In the genomic region with DNA sequence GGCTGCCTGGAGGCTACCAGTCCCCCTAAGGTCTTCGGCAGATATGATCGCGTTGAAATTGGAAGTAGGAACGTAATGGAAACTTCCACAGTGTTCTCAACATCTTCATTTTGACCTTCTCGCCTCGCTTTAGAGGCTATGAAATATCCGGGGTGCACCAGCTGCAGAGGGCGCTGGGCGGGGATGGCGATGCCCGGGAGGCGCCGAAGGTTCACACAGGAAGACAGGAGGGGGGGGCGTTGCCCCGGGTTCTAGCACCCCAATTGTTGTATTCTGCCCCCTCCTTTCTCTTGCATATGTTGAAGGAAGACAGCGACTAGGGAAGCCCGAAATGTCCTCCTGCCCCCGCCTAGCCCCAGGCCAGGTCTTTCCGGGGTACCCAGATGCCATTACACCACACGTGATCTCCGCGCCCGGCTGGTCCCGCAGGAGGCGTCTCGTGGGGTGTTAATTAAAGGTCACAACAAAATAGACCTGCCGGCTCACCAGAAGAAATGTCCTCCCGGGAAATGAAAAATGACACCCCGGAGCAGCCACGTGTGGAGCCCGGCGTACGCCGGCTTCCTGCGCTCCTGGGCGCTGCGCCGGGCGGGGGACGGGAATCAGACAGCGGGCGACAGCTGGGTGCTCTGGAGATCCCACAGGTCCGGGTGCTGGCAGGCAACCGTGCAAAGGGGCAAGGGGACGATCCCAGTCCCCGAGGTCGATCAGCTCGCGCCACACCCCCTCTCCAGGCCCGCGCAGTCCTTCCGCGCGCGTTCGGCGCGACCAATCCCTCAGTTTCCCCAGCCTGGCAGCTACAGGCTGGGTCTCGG, we compare ENCODE assay signal across 8 mouse cellular contexts. TPM values are rescaled to one million over a fixed set of nuclear protein-coding genes. Genes with fewer than 3 reads are reported as not detected.
A peak's percentile ranks its signal among the peaks of the same experiment; 100 is the strongest.
DNase-seq lines count a peak whose midpoint lies in the region; ATAC-seq and TF ChIP-seq lines count a peak whose summit lies in the region.

No protein-coding gene starts in this region.

- H3K9me3 ChIP-seq in forebrain, embryonic 12.5 days: no peaks in the 10 kb centered on the region
- no peaks in the 10 kb centered on the region for H3K9me3 ChIP-seq in heart, embryonic 15.5 days (replicated peaks)
- no peaks in the 10 kb centered on the region for H3K9me3 ChIP-seq in liver, embryonic 14.5 days (ENCODE audit: control insufficient read depth, low read length)
- H3K9me3 ChIP-seq in neural tube, embryonic 12.5 days: no peaks in the 10 kb centered on the region

- H3K4me1 ChIP-seq in forebrain, embryonic 12.5 days: peaks cover 30% of the 10 kb centered on the region
- peaks cover 40% of the 10 kb centered on the region for H3K4me1 ChIP-seq in heart, embryonic 15.5 days (replicated peaks)
- no peaks in the 10 kb centered on the region for H3K4me1 ChIP-seq in liver, embryonic 14.5 days (replicated peaks; ENCODE audit: control insufficient read depth in 2 of 2, insufficient read depth in 2 of 2, low read length in 1 of 2)
- peaks cover 32% of the 10 kb centered on the region for H3K4me1 ChIP-seq in neural tube, embryonic 12.5 days

- no peak for TF ChIP-seq EP300 in liver, embryonic 14.5 days (IDR thresholded peaks at IDR 0.05; ENCODE audit: low read depth)

- peak overlapping the region; percentile 99 for H3K4me2 ChIP-seq in forebrain, embryonic 12.5 days
- peak overlapping the region; percentile 95 for H3K4me2 ChIP-seq in heart, embryonic 15.5 days
- peak overlapping the region; percentile 68 for H3K4me2 ChIP-seq in liver, embryonic 14.5 days (ENCODE audit: low read depth)
- peak overlapping the region; percentile 100 for H3K4me2 ChIP-seq in neural tube, embryonic 12.5 days (replicated peaks)

- H3K27me3 ChIP-seq in forebrain, embryonic 12.5 days: peaks cover 53% of the 10 kb centered on the region
- H3K27me3 ChIP-seq in heart, embryonic 15.5 days: no peaks in the 10 kb centered on the region
- H3K27me3 ChIP-seq in liver, embryonic 14.5 days (ENCODE audit: control insufficient read depth, insufficient read depth, low read length): peaks cover 56% of the 10 kb centered on the region
- H3K27me3 ChIP-seq in neural tube, embryonic 12.5 days (replicated peaks): peaks cover 7% of the 10 kb centered on the region; the same call in 1 of the 2 replicates

- peak overlapping the region; percentile 68 for H3K9ac ChIP-seq in forebrain, embryonic 12.5 days
- H3K9ac ChIP-seq in heart, embryonic 15.5 days: peak overlapping the region; percentile 72
- no peak overlapping the region for H3K9ac ChIP-seq in liver, embryonic 14.5 days (replicated peaks)
- H3K9ac ChIP-seq in neural tube, embryonic 12.5 days: peak overlapping the region; percentile 80

- WGBS in forebrain, embryonic 12.5 days: under 1% methylated on average over 57 of the region's 59 CpGs
- WGBS in heart, embryonic 15.5 days: under 1% methylated on average over 59 of the region's 59 CpGs
- WGBS in liver, embryonic 14.5 days (ENCODE audit: insufficient replicate concordance): under 1% methylated on average over 58 of the region's 59 CpGs
- WGBS in neural tube, embryonic 12.5 days: under 1% methylated on average over 59 of the region's 59 CpGs

- peak overlapping the region; percentile 54 for H3K4me3 ChIP-seq in forebrain, embryonic 12.5 days (replicated peaks)
- peak overlapping the region; percentile 69 for H3K4me3 ChIP-seq in heart, embryonic 15.5 days
- H3K4me3 ChIP-seq in liver, embryonic 14.5 days (ENCODE audit: insufficient read depth in 1 of 2, low read depth in 2 of 2, low read length in 2 of 2): peak overlapping the region; percentile 22 to 48; a peak in 3 of 4 replicates
- peak overlapping the region; percentile 71 for H3K4me3 ChIP-seq in neural tube, embryonic 12.5 days

- no peaks in the 10 kb centered on the region for H3K36me3 ChIP-seq in forebrain, embryonic 12.5 days (replicated peaks)
- H3K36me3 ChIP-seq in heart, embryonic 15.5 days: no peaks in the 10 kb centered on the region
- H3K36me3 ChIP-seq in liver, embryonic 14.5 days (replicated peaks; ENCODE audit: control insufficient read depth, insufficient read depth, low read depth): no peaks in the 10 kb centered on the region
- no peaks in the 10 kb centered on the region for H3K36me3 ChIP-seq in neural tube, embryonic 12.5 days

- no peak overlapping the region for H3K27ac ChIP-seq in forebrain, embryonic 12.5 days
- peak overlapping the region; percentile 89 for H3K27ac ChIP-seq in heart, embryonic 15.5 days
- H3K27ac ChIP-seq in liver, embryonic 14.5 days: no peak overlapping the region
- peak overlapping the region; percentile 62 for H3K27ac ChIP-seq in neural tube, embryonic 12.5 days

- no peak for TF ChIP-seq CTCF in liver, embryonic 14.5 days (IDR thresholded peaks at IDR 0.05; ENCODE audit: low read depth)

- ATAC-seq in forebrain, embryonic 12.5 days (ENCODE audit: low FRiP score): peak; percentile 25
- ATAC-seq in heart, embryonic 15.5 days (replicated peaks; ENCODE audit: insufficient number of reproducible peaks, insufficient read depth, low FRiP score, low read depth): peak; percentile 23; the same call in 1 of the 2 replicates
- peak; percentile 26; the same call in 1 of the 2 replicates for ATAC-seq in liver, embryonic 14.5 days (ENCODE audit: insufficient read depth)
- peak; percentile 10; the same call in 1 of the 2 replicates for ATAC-seq in neural tube, embryonic 12.5 days (ENCODE audit: low FRiP score, low read depth)

- DNase-seq in CD4-positive helper T cell, adult 2 months (ENCODE audit: low read depth, low spot score): peak; percentile 54
- DNase-seq in brain, adult 2 months (ENCODE audit: low read depth, low spot score): peak; percentile 44
- DNase-seq in kidney, postnatal 14 days: peak; percentile 31
- DNase-seq in liver, embryonic 14.5 days (ENCODE audit: low read depth in 3 of 3, low spot score in 3 of 3): no peak
- DNase-seq in thymus, postnatal 10 days (ENCODE audit: low spot score in 2 of 2): peak; percentile 29 to 37

RNA-seq across cellular contexts. Expression of a gene that starts 1.2 kb away (rescaled TPM):
- polyA plus RNA-seq in forebrain, embryonic 12.5 days (2016; fragmentation: Nextera tagmentation; extraction: Ambion mirVana): 6.9 and 7.0 TPM in 2 replicates
- polyA plus RNA-seq in heart, embryonic 15.5 days (2015; fragmentation: Nextera tagmentation; extraction: Ambion mirVana): 7.3 and 8.5 TPM in 2 replicates
- 0.05 and 0.07 TPM in 2 replicates for polyA plus RNA-seq in liver, embryonic 14.5 days (2012; rRNA removed)
- 0.01 and 0.05 TPM in 2 replicates for polyA plus RNA-seq in liver, embryonic 14.5 days (2014; fragmentation: Nextera tagmentation; extraction: Ambion mirVana)
- polyA plus RNA-seq in neural tube, embryonic 12.5 days (2016; fragmentation: Nextera tagmentation; extraction: Ambion mirVana): 11.2 and 12.6 TPM in 2 replicates

Comparison
In these comparisons a context has a peak if more than half of its experiments do, and no peak if none do; other contexts are left out.
1. DNase-seq: peak in CD4-positive helper T cell, adult 2 months (single experiment), brain, adult 2 months (single experiment), kidney, postnatal 14 days (single experiment) and thymus, postnatal 10 days (2 of 2); none in liver, embryonic 14.5 days (0 of 3).
2. H3K27ac ChIP-seq: peak in heart, embryonic 15.5 days (single experiment) and neural tube, embryonic 12.5 days (single experiment); none in forebrain, embryonic 12.5 days (single experiment) and liver, embryonic 14.5 days (single experiment).
3. Peak in every context shown above with its lines, with median percentiles within 50 percentile points of each other: ATAC-seq, H3K4me2 ChIP-seq and H3K4me3 ChIP-seq.